Mouse (Mus musculus): ENCODE measurements at regions not wholly inside any gene's neighbourhood (a gene's known extent, or its start where the extent isn't known, plus 50 kb on each side); places are given as distances from the start of the nearest gene placed in this dataset.
A peak's percentile ranks its signal among the peaks of the same experiment; 100 is the strongest.

DNA sequence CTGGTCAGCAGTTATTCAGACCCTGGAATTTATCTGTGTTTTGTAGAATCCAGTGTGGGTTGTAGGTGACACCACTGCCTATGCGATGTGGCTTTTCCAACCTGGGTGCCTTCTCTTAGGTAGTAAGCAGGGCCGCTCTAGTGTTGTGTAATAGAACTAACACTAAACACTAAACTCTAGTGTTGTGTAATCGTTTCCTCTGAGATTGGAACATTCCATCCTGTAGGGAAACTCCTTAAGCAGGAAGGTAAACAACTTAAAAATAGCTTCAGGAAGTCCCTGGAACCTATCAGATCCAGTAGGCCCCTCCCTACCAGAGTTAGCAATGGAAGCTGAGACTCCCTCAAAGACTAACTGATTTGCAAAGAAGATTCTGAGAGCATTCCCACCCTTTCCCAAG, 161.9 kb upstream of the Hs3st3a1 start:
- DNase-seq (ENCODE audit: low spot score) (peak; percentile 21), ATAC-seq (ENCODE audit: insufficient read depth, low read depth) (peak; percentile 17; the same call in 1 of the 2 replicates)
- WGBS, result 60% methylated on average over 3 of the region's 3 CpGs
- no peak for TF ChIP-seq CTCF (IDR thresholded peaks at IDR 0.05; ENCODE audit: low read depth)
- no peak for TF ChIP-seq EP300 (IDR thresholded peaks at IDR 0.05; ENCODE audit: low read depth)
- H3K4me2 ChIP-seq (ENCODE audit: low read depth, low read length), result no peak overlapping the region
- no peaks in the 10 kb centered on the region for H3K9me3 ChIP-seq (replicated peaks; ENCODE audit: control insufficient read depth, low read length)
- H3K27ac ChIP-seq (ENCODE audit: low read depth), result no peak overlapping the region
- H3K27me3 ChIP-seq (ENCODE audit: control insufficient read depth, insufficient read depth, low read length), result 0 out of 2 replicates have a peak, but pooled peaks cover 2% of the 10 kb centered on the region
- H3K36me3 ChIP-seq (replicated peaks; ENCODE audit: control insufficient read depth, insufficient read depth, low read length), result no peaks in the 10 kb centered on the region
- H3K9ac ChIP-seq (replicated peaks; ENCODE audit: low read depth, low read length), result no peak overlapping the region
- H3K4me3 ChIP-seq (ENCODE audit: low read depth, low read length), result no peak overlapping the region
- H3K4me1 ChIP-seq (ENCODE audit: control insufficient read depth, insufficient read depth), result no peaks in the 10 kb centered on the region

DNA sequence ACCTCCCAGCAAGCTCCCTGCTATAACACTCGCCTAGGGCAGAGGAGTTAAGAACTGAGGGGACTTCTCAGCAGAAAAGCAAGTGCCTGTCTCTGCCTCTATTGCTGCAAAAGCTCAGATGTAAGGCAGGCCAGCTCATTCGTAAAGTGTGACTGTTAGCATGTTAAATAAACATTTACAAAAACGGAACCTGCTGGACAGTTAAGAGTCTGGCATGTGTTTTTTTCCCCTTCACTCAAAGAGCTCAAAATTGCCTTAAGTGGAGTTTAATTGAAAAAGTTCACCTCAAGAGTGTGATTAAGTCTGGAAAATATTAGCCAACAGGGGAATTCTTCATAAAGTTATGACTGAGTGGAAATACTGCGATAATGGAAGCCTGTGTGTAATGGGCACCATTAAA, 167.0 kb upstream of the Hs3st3a1 start:
- H3K27ac ChIP-seq (ENCODE audit: low read depth), result no peak overlapping the region
- 58% methylated on average over 4 of the region's 4 CpGs for WGBS
- ATAC-seq (ENCODE audit: insufficient read depth, low read depth) (no peak), DNase-seq (ENCODE audit: low spot score) (no peak)
- no peak overlapping the region for H3K4me3 ChIP-seq (ENCODE audit: low read depth, low read length)
- no peaks in the 10 kb centered on the region for H3K36me3 ChIP-seq (replicated peaks; ENCODE audit: control insufficient read depth, insufficient read depth, low read length)
- no peak overlapping the region for H3K4me2 ChIP-seq (ENCODE audit: low read depth, low read length)
- no peak overlapping the region for H3K9ac ChIP-seq (replicated peaks; ENCODE audit: low read depth, low read length)
- TF ChIP-seq CTCF (IDR thresholded peaks at IDR 0.05; ENCODE audit: low read depth), result no peak
- TF ChIP-seq EP300 (IDR thresholded peaks at IDR 0.05; ENCODE audit: low read depth), result no peak
- H3K27me3 ChIP-seq (ENCODE audit: control insufficient read depth, insufficient read depth, low read length), result no peaks in the 10 kb centered on the region
- no peaks in the 10 kb centered on the region for H3K9me3 ChIP-seq (replicated peaks; ENCODE audit: control insufficient read depth, low read length)
- H3K4me1 ChIP-seq (ENCODE audit: control insufficient read depth, insufficient read depth), result no peaks in the 10 kb centered on the region

DNA sequence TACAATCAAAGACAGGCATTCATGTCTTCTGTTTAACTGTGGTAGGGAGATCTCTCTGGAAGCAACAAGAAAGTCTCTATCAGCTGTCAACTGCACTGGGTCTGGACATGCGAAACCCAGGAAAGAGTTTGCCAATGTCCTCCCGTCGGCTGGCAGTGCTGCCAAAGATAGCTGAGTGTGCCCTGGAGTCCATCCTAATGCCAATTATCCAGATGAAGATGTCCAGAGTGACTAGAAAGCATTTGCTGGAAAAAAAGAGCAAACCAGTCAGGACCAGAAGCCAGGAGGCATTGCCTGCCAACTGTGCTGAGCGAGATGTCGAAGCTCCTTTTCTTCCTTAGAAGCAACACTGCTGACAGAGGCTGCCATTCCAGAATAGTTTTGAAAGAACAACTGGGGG, 167.6 kb upstream of the Hs3st3a1 start:
- Histone ChIP-seq H3K27ac (ENCODE audit: low read depth) (no peak overlapping the region), H3K4me3 (ENCODE audit: low read depth, low read length) (no peak overlapping the region), H3K4me2 (ENCODE audit: low read depth, low read length) (no peak overlapping the region), H3K4me1 (ENCODE audit: control insufficient read depth, insufficient read depth) (no peaks in the 10 kb centered on the region), H3K27me3 (ENCODE audit: control insufficient read depth, insufficient read depth, low read length) (no peaks in the 10 kb centered on the region), H3K9me3 (replicated peaks; ENCODE audit: control insufficient read depth, low read length) (no peaks in the 10 kb centered on the region), H3K36me3 (replicated peaks; ENCODE audit: control insufficient read depth, insufficient read depth, low read length) (no peaks in the 10 kb centered on the region), H3K9ac (replicated peaks; ENCODE audit: low read depth, low read length) (no peak overlapping the region)
- DNase-seq (ENCODE audit: low spot score) (no peak), ATAC-seq (ENCODE audit: insufficient read depth, low read depth) (no peak)
- WGBS, result 32% methylated on average over 5 of the region's 5 CpGs
- TF ChIP-seq CTCF (IDR thresholded peaks at IDR 0.05; ENCODE audit: low read depth) (no peak), EP300 (IDR thresholded peaks at IDR 0.05; ENCODE audit: low read depth) (no peak)

DNA sequence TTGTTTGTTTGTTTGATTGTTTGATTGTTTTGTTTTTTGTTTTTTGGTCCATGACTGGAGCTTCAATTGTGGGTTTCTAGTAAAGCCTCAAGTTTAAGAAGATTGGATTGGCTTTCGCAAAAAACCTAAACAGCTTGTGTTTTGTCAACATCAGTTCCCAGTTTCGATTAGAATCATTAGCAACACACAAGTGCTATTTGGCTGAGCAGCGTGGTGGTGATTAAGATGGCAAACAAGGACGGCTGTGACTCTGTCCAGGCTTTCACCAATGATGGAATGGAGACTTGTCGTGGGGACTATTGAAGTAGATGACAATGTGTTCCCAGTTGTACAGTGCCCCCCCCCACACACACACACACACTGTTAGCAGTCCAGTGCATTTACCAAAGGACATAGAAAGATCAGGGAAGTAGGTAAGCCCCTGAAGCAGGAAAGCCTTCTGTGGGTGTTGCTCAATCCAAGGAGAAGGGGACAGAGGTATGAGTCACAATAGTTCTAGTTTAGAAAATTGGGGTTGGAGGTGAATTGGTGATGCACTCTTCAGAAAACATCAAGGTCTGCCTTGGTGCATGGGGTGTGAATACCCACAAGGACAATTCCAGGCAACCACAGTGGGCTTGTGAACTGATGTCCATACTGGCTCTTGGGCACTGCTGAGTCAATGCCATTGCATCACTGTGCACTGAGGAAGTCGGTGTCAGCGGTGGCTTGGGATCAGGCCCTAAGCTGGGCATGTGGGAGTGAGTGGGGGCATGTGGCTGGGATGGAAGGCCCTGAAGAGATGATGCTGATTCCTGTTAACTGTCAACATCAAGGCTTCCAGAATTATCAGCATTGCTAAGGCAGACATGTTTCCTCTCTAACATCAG, 174.5 kb upstream of the Cox10 start:
- H3K4me2 ChIP-seq (ENCODE audit: low read depth, low read length), result no peak overlapping the region
- no peaks in the 10 kb centered on the region for H3K27me3 ChIP-seq (ENCODE audit: control insufficient read depth, insufficient read depth, low read length)
- H3K4me1 ChIP-seq (ENCODE audit: control insufficient read depth, insufficient read depth), result peaks cover 16% of the 10 kb centered on the region
- WGBS, result 79% methylated on average over 7 of the region's 7 CpGs
- no peak for DNase-seq (ENCODE audit: low spot score)
- no peak overlapping the region for H3K9ac ChIP-seq (replicated peaks; ENCODE audit: low read depth, low read length)
- H3K9me3 ChIP-seq (replicated peaks; ENCODE audit: control insufficient read depth, low read length), result no peaks in the 10 kb centered on the region
- H3K36me3 ChIP-seq (replicated peaks; ENCODE audit: control insufficient read depth, insufficient read depth, low read length), result no peaks in the 10 kb centered on the region
- TF ChIP-seq CTCF (IDR thresholded peaks at IDR 0.05; ENCODE audit: low read depth) (no peak), EP300 (IDR thresholded peaks at IDR 0.05; ENCODE audit: low read depth) (no peak)
- H3K4me3 ChIP-seq (ENCODE audit: low read depth, low read length), result no peak overlapping the region
- no peak for ATAC-seq (ENCODE audit: insufficient read depth, low read depth)
- no peak overlapping the region for H3K27ac ChIP-seq (ENCODE audit: low read depth)

DNA sequence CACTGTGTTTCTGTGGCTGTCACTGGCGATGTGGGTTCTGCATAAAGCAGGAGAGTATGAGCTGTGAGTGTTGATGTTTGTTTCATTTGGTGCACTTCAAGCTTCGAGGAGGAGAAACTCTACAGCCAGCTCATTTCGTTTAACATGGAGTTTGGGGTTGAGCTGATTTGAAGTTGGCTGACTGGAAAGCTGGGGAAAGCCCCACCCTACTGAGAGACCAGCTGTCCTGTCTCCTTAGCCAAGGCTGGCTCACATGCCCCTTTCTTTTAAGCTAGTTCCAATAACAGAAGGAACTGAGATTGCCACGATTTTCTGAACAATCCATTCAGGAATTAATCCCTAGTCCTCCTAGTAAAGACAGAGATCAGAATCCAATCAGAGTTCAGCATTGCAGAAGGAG, 157.6 kb upstream of the Cox10 start:
- Histone ChIP-seq H3K27ac (ENCODE audit: low read depth) (no peak overlapping the region), H3K9me3 (replicated peaks; ENCODE audit: control insufficient read depth, low read length) (no peaks in the 10 kb centered on the region), H3K36me3 (replicated peaks; ENCODE audit: control insufficient read depth, insufficient read depth, low read length) (no peaks in the 10 kb centered on the region), H3K4me2 (ENCODE audit: low read depth, low read length) (no peak overlapping the region), H3K9ac (replicated peaks; ENCODE audit: low read depth, low read length) (no peak overlapping the region), H3K4me3 (ENCODE audit: low read depth, low read length) (no peak overlapping the region), H3K27me3 (ENCODE audit: control insufficient read depth, insufficient read depth, low read length) (no peaks in the 10 kb centered on the region), H3K4me1 (ENCODE audit: control insufficient read depth, insufficient read depth) (no peaks in the 10 kb centered on the region)
- DNase-seq (ENCODE audit: low spot score) (no peak), ATAC-seq (ENCODE audit: insufficient read depth, low read depth) (no peak)
- WGBS, result 70% methylated on average over 4 of the region's 4 CpGs
- no peak for TF ChIP-seq CTCF (IDR thresholded peaks at IDR 0.05; ENCODE audit: low read depth)
- TF ChIP-seq EP300 (IDR thresholded peaks at IDR 0.05; ENCODE audit: low read depth), result no peak

DNA sequence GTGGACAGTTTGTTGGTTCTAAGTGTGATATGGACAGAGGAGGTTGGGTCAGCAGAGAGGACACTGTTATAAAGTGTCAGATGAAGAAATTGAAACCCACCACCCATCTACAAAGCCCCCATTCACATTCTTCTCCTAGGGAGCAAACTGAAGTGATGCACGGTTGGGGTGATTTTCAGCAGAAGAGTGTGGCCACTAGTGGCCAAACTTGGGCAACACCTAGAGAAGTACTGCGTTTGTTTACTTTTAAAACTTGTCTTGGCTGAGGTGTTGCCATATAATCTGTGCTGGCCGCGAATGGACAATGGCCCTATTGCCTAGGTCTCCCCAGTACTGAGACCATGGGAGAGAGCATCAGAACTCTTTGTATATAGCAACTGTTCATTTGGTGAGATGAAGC, 150.8 kb upstream of the Cox10 start:
- Histone ChIP-seq H3K27ac (ENCODE audit: low read depth) (no peak overlapping the region), H3K4me2 (ENCODE audit: low read depth, low read length) (no peak overlapping the region), H3K4me3 (ENCODE audit: low read depth, low read length) (no peak overlapping the region), H3K9me3 (replicated peaks; ENCODE audit: control insufficient read depth, low read length) (no peaks in the 10 kb centered on the region), H3K36me3 (replicated peaks; ENCODE audit: control insufficient read depth, insufficient read depth, low read length) (no peaks in the 10 kb centered on the region), H3K9ac (replicated peaks; ENCODE audit: low read depth, low read length) (no peak overlapping the region), H3K27me3 (ENCODE audit: control insufficient read depth, insufficient read depth, low read length) (no peaks in the 10 kb centered on the region), H3K4me1 (ENCODE audit: control insufficient read depth, insufficient read depth) (no peaks in the 10 kb centered on the region)
- no peak for TF ChIP-seq EP300 (IDR thresholded peaks at IDR 0.05; ENCODE audit: low read depth)
- TF ChIP-seq CTCF (IDR thresholded peaks at IDR 0.05; ENCODE audit: low read depth), result peak; percentile 7; the same call in 1 of the 2 replicates
- ATAC-seq (ENCODE audit: insufficient read depth, low read depth), result no peak
- WGBS, result 75% methylated on average over 4 of the region's 4 CpGs
- DNase-seq (ENCODE audit: low spot score), result no peak
